Mouse (Mus musculus): ENCODE results near the gene Vat1. TPM values are rescaled to one million over a fixed set of nuclear protein-coding genes. Genes with fewer than 3 reads are reported as not detected.
A peak's percentile ranks its signal among the peaks of the same experiment; 100 is the strongest.
"Not testable (repeated sequence)": the region's sequence is repeated elsewhere in the genome, so short reads cannot be mapped to it uniquely, and the experiment has no call there.

Vat1 gene
- polyA plus RNA-seq, 1 experiment from 2014 or later, result 31.6 TPM

DNA sequence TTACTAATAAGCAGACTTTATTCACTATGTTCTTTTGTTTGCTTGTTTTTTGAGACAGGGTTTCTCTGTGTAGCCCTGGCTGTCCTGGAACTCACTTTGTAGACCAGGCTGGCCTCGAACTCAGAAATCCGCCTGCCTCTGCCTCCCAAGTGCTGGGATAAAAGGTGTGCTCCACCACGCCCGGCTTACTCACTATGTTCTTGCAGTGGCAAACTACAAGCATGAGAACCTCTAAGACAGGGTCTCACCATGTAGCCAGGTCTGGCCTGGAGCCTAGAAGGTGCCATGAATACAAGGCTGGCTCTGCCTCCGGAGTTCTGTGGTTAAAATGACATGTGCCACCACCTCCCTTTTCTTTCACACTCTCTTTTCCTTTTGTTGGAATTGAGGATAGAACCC is 521 bp upstream of the Vat1 start:
- not testable (repeated sequence) for H3K27me3 ChIP-seq (ENCODE audit: control insufficient read depth, insufficient read depth, low read length); H3K27ac ChIP-seq (replicated peaks in 1 of 2; ENCODE audit: control insufficient read depth in 1 of 2, insufficient read depth in 1 of 2, low read depth in 2 of 2, low read length in 2 of 2); H3K9me3 ChIP-seq (ENCODE audit: control insufficient read depth, low read length); ATAC-seq (ENCODE audit: insufficient number of reproducible peaks, insufficient read depth, low FRiP score, low read depth)
- Histone ChIP-seq H3K9ac (ENCODE audit: low read length) (peak overlapping the region; percentile 83), H3K36me3 (ENCODE audit: control insufficient read depth, insufficient read depth, low read length) (peaks cover 14% of the 10 kb centered on the region), H3K4me1 (ENCODE audit: control insufficient read depth in 2 of 2, insufficient read depth in 2 of 2, low read length in 2 of 2) (peaks cover 17 to 41% of the 10 kb centered on the region in 2 experiments), H3K4me2 (ENCODE audit: low read length) (peak overlapping the region; percentile 98), H3K4me3 (ENCODE audit: control insufficient read depth in 1 of 2, insufficient read depth in 1 of 2, low read depth in 1 of 2, low read length in 2 of 2) (peak overlapping the region; percentile 2 to 80; a peak in 3 of 4 replicates)
- 41% methylated on average over 5 of the region's 5 CpGs for WGBS

DNA sequence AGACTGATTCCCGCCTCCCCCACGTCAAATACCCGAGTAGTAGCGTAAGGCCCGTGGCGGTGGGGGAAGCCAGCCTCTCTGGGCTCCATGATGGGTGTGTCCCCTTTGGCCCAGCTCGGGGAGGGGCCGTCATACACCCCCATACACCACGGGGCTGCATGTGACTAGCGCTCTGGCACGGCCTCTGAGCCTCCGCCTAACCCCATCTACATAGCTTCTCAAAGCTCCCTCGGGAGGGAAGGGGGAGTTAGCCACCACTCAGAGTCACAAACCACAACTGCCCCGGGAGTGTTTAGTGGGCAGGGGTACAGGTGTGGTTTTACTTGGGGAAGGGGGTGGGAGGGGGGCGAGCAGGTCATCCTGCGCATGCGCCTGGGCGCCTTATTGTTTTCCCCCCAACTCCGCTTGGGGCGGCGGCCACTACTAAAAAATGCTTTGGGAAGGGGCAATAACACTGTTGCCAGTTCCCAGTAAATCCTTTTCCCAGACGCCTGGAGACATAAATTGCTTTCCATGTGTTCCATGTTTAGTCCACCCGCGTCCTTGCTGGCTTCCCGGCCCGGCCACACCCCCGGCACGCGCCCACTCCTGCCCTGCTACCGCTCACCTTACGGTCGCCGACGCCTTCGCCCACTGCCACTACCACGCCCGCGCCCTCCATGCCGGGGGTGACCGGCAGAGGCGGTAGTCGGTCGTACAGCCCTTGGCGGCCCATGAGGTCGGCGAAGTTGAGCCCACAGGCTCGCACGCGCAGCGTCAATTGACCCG is 745 bp downstream of the Vat1 start:
- peak; percentile 49 for ATAC-seq (ENCODE audit: insufficient number of reproducible peaks, insufficient read depth, low FRiP score, low read depth)
- under 1% methylated on average over 50 of the region's 51 CpGs for WGBS
- H3K4me1 ChIP-seq (ENCODE audit: control insufficient read depth in 2 of 2, insufficient read depth in 2 of 2, low read length in 2 of 2), result peaks cover 17 to 41% of the 10 kb centered on the region in 2 experiments

DNA sequence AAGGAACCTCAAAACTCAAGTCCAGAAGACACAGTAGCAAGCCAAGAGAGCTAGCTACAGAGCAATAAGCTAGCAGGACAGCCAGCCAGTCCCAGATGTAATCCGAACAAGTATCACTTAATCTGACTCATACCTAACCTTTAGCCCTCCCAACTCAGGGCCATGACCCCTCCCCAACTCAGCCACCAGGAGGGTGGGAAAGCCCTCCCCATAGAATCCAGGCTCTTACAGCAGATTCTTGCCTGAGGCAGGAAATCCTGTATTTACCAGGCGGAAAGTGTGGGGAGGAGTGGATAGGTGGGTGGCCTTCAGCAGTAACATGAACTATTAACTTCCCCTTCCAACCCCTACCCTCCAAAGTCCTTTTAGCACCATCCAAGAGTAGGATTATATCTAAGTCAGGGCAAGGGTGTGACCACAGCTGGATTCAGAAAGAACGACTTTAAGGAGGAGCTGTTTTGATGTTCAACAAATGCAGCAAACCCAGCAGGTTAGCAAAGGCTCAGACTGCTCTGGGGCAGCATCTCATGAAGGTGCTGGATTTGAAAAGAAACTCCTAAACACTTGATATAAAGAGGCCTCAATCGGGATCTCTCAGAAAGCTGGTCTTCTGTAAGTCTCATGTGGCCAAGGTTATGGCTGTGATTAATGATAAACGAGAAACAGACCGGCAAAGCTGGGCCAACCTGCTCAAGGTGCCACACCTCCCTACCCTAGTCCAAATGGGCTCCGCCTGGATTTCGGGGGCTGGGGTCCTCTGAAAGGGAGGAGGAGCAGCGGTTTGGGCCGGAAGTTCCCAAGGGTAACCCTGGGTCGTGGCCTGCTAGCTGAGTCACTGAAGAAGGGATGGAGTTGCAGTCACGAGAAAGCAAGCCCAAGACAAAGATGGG is 1.6 kb downstream of the Vat1 start, which contains the start of gene Rnd2:
Gene Rnd2 (plus strand): TSS at position 789 of the 890 bp plus-strand sequence.
- Histone ChIP-seq H3K4me2 (ENCODE audit: low read length) (peak within 1 kb of the TSS; percentile 98), H3K4me3 (ENCODE audit: control insufficient read depth in 1 of 2, insufficient read depth in 1 of 2, low read depth in 1 of 2, low read length in 2 of 2) (peak within 1 kb of the TSS; percentile 69 to 80), H3K9ac (ENCODE audit: low read length) (peak within 1 kb of the TSS; percentile 83), H3K9me3 (ENCODE audit: control insufficient read depth, low read length) (no peaks in the 10 kb centered on the region), H3K27me3 (ENCODE audit: control insufficient read depth, insufficient read depth, low read length) (no peaks in the 10 kb centered on the region), H3K27ac (replicated peaks in 1 of 2; ENCODE audit: control insufficient read depth in 1 of 2, insufficient read depth in 1 of 2, low read depth in 2 of 2, low read length in 2 of 2) (peak within 1 kb of the TSS; percentile 78 to 89), H3K4me1 (ENCODE audit: control insufficient read depth in 2 of 2, insufficient read depth in 2 of 2, low read length in 2 of 2) (peaks cover 14 to 41% of the 10 kb centered on the region in 2 experiments), H3K36me3 (ENCODE audit: control insufficient read depth, insufficient read depth, low read length) (peaks cover 34% of the 10 kb centered on the region)
- WGBS, result 15% methylated on average over 12 of the region's 12 CpGs
- ATAC-seq (ENCODE audit: insufficient number of reproducible peaks, insufficient read depth, low FRiP score, low read depth), result no peak

More for the DNA sequence above, 745 bp downstream of the Vat1 start:
- peaks cover 25% of the 10 kb centered on the region for H3K36me3 ChIP-seq (ENCODE audit: control insufficient read depth, insufficient read depth, low read length)
- H3K9ac ChIP-seq (ENCODE audit: low read length), result peak overlapping the region; percentile 83
- no peaks in the 10 kb centered on the region for H3K27me3 ChIP-seq (ENCODE audit: control insufficient read depth, insufficient read depth, low read length)
- H3K27ac ChIP-seq (replicated peaks in 1 of 2; ENCODE audit: control insufficient read depth in 1 of 2, insufficient read depth in 1 of 2, low read depth in 2 of 2, low read length in 2 of 2), result peak overlapping the region; percentile 78 to 89
- peak overlapping the region; percentile 98 for H3K4me2 ChIP-seq (ENCODE audit: low read length)
- peak overlapping the region; percentile 69 to 80 for H3K4me3 ChIP-seq (ENCODE audit: control insufficient read depth in 1 of 2, insufficient read depth in 1 of 2, low read depth in 1 of 2, low read length in 2 of 2)
- H3K9me3 ChIP-seq (ENCODE audit: control insufficient read depth, low read length), result no peaks in the 10 kb centered on the region

DNA sequence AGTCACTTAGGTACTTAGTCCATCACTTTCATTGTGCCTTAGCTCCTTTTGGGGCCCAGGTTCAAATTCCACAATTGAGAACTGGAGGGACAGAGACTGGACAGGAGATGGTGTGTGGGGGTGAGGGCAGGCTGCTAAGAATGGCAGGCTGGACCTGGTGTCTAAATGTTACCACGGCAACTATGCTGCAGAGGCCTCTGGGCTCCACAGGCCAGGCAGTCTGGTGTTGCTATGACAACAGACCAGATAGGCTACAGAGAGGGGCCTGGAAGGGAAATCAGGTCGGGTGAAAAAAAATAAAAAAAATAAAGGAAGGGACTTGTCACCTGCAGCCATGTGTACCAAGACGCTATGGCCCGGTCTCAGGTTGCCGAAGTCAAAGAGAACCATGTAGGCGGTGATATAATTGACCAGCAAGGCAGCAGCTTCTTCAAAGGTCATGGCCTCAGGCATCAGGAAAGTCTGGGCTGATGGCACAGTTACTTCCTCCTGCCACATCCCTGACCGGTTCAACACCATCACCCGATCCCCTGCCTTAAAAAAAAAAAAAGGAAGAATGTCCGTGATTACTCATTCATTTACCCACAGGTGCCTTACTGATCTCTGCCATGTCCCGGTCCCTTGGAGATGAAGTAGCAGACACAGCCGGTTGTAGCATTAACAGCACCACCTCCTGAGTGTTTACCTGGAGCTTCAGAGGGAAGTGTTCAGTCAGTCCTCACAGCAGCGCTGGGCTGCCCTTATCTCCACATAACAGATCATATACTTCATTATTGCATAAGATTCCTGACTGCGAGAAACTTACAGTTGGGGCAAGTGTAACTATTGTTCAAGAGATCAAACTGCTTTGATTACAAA is 3.2 kb downstream of the Vat1 start:
- WGBS, result 47% methylated on average over 13 of the region's 13 CpGs
- Histone ChIP-seq H3K36me3 (ENCODE audit: control insufficient read depth, insufficient read depth, low read length) (peaks cover 50% of the 10 kb centered on the region), H3K4me2 (ENCODE audit: low read length) (no peak overlapping the region), H3K4me3 (ENCODE audit: control insufficient read depth in 1 of 2, insufficient read depth in 1 of 2, low read depth in 1 of 2, low read length in 2 of 2) (no peak overlapping the region), H3K27me3 (ENCODE audit: control insufficient read depth, insufficient read depth, low read length) (no peaks in the 10 kb centered on the region), H3K27ac (replicated peaks in 1 of 2; ENCODE audit: control insufficient read depth in 1 of 2, insufficient read depth in 1 of 2, low read depth in 2 of 2, low read length in 2 of 2) (no peak overlapping the region), H3K4me1 (ENCODE audit: control insufficient read depth in 2 of 2, insufficient read depth in 2 of 2, low read length in 2 of 2) (peaks cover 11 to 34% of the 10 kb centered on the region in 2 experiments), H3K9me3 (ENCODE audit: control insufficient read depth, low read length) (no peaks in the 10 kb centered on the region), H3K9ac (ENCODE audit: low read length) (no peak overlapping the region)
- ATAC-seq (ENCODE audit: insufficient number of reproducible peaks, insufficient read depth, low FRiP score, low read depth), result no peak

DNA sequence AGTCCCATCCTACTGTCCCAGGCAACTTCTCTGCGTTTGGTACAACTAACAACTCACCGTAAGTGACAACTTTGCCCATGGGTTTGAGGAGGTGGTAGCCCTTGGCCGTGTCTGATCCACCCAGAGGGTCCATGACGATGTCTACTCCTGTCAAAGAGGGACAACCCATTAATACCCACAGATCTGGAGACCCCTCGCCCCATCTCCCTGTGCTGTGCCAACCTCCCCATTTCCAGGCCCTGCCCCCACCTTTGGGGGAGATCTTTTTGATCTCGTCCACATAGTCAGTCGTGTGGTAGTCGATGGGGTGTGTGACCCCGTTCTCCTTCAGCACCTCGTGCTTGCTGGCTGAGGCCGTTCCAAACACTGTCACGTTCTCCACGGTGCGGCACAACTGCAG is 3.9 kb downstream of the Vat1 start:
- no peak for ATAC-seq (ENCODE audit: insufficient number of reproducible peaks, insufficient read depth, low FRiP score, low read depth)
- H3K9me3 ChIP-seq (ENCODE audit: control insufficient read depth, low read length), result no peaks in the 10 kb centered on the region
- H3K4me2 ChIP-seq (ENCODE audit: low read length), result no peak overlapping the region
- H3K27ac ChIP-seq (replicated peaks in 1 of 2; ENCODE audit: control insufficient read depth in 1 of 2, insufficient read depth in 1 of 2, low read depth in 2 of 2, low read length in 2 of 2), result no peak overlapping the region
- 89% methylated on average over 14 of the region's 14 CpGs for WGBS
- H3K9ac ChIP-seq (ENCODE audit: low read length), result no peak overlapping the region
- peaks cover 11 to 31% of the 10 kb centered on the region in 2 experiments for H3K4me1 ChIP-seq (ENCODE audit: control insufficient read depth in 2 of 2, insufficient read depth in 2 of 2, low read length in 2 of 2)
- peaks cover 57% of the 10 kb centered on the region for H3K36me3 ChIP-seq (ENCODE audit: control insufficient read depth, insufficient read depth, low read length)
- H3K4me3 ChIP-seq (ENCODE audit: control insufficient read depth in 1 of 2, insufficient read depth in 1 of 2, low read depth in 1 of 2, low read length in 2 of 2), result no peak overlapping the region
- no peaks in the 10 kb centered on the region for H3K27me3 ChIP-seq (ENCODE audit: control insufficient read depth, insufficient read depth, low read length)

DNA sequence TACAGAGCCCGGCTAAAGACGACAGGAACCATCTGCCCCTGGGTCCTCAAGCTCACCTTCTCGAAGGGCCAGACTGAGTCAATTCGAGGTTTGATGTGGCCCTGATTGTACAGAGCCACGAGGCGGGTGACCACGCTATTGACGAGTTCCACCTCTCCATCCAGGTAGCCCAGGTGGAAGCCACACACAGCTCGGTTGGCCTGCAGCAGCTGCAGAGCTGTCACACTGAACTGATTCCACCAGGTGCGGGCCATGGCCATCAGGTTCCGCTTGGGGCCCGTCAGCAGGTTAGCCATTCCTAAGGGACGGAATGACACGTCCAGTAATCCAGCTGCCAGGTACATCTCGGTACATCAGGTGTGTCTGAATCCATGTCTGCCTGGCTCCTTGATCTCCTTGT is 5.7 kb downstream of the Vat1 start:
- ATAC-seq (ENCODE audit: insufficient number of reproducible peaks, insufficient read depth, low FRiP score, low read depth), result no peak
- 84% methylated on average over 15 of the region's 15 CpGs for WGBS
- Histone ChIP-seq H3K4me1 (ENCODE audit: control insufficient read depth in 2 of 2, insufficient read depth in 2 of 2, low read length in 2 of 2) (peaks cover 11 to 24% of the 10 kb centered on the region in 2 experiments), H3K36me3 (ENCODE audit: control insufficient read depth, insufficient read depth, low read length) (peaks cover 64% of the 10 kb centered on the region), H3K4me3 (ENCODE audit: control insufficient read depth in 1 of 2, insufficient read depth in 1 of 2, low read depth in 1 of 2, low read length in 2 of 2) (no peak overlapping the region), H3K27me3 (ENCODE audit: control insufficient read depth, insufficient read depth, low read length) (no peaks in the 10 kb centered on the region), H3K9ac (ENCODE audit: low read length) (no peak overlapping the region), H3K27ac (replicated peaks in 1 of 2; ENCODE audit: control insufficient read depth in 1 of 2, insufficient read depth in 1 of 2, low read depth in 2 of 2, low read length in 2 of 2) (no peak overlapping the region), H3K9me3 (ENCODE audit: control insufficient read depth, low read length) (no peaks in the 10 kb centered on the region), H3K4me2 (ENCODE audit: low read length) (no peak overlapping the region)

DNA sequence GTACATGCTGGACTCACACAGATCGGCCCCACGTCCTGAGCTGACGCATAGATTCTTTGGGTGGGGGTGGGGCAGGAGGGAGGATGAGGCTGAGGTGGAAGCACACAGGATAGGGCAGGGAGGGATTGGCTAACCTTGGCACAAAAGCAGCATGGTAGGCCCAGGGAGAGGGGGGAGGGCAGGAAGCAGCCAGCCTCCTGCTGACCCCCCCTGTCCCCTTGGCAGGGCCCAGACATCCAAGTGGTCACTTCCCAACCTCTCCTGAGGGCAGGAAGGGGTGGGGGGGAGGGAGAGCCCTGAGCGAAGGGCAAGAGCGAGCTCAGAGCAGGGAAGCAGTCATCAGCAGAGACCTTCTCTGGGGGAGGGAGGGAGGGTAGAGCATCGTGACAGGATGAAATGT is 6.3 kb downstream of the Vat1 start:
- Histone ChIP-seq H3K4me2 (ENCODE audit: low read length) (no peak overlapping the region), H3K4me1 (ENCODE audit: control insufficient read depth in 2 of 2, insufficient read depth in 2 of 2, low read length in 2 of 2) (peaks cover 9 to 22% of the 10 kb centered on the region in 2 experiments), H3K27me3 (ENCODE audit: control insufficient read depth, insufficient read depth, low read length) (no peaks in the 10 kb centered on the region), H3K9me3 (ENCODE audit: control insufficient read depth, low read length) (no peaks in the 10 kb centered on the region), H3K9ac (ENCODE audit: low read length) (no peak overlapping the region), H3K4me3 (ENCODE audit: control insufficient read depth in 1 of 2, insufficient read depth in 1 of 2, low read depth in 1 of 2, low read length in 2 of 2) (no peak overlapping the region), H3K36me3 (ENCODE audit: control insufficient read depth, insufficient read depth, low read length) (peaks cover 64% of the 10 kb centered on the region), H3K27ac (replicated peaks in 1 of 2; ENCODE audit: control insufficient read depth in 1 of 2, insufficient read depth in 1 of 2, low read depth in 2 of 2, low read length in 2 of 2) (no peak overlapping the region)
- WGBS, result 45% methylated on average over 6 of the region's 6 CpGs
- ATAC-seq (ENCODE audit: insufficient number of reproducible peaks, insufficient read depth, low FRiP score, low read depth), result no peak
